Mouse (Mus musculus): ENCODE data around the gene Hoxc10. TPM values are rescaled to one million over a fixed set of nuclear protein-coding genes. Genes with fewer than 3 reads are reported as not detected.

Gene Hoxc10
- polyA plus RNA-seq, 1 experiment: 0.51 TPM

DNA sequence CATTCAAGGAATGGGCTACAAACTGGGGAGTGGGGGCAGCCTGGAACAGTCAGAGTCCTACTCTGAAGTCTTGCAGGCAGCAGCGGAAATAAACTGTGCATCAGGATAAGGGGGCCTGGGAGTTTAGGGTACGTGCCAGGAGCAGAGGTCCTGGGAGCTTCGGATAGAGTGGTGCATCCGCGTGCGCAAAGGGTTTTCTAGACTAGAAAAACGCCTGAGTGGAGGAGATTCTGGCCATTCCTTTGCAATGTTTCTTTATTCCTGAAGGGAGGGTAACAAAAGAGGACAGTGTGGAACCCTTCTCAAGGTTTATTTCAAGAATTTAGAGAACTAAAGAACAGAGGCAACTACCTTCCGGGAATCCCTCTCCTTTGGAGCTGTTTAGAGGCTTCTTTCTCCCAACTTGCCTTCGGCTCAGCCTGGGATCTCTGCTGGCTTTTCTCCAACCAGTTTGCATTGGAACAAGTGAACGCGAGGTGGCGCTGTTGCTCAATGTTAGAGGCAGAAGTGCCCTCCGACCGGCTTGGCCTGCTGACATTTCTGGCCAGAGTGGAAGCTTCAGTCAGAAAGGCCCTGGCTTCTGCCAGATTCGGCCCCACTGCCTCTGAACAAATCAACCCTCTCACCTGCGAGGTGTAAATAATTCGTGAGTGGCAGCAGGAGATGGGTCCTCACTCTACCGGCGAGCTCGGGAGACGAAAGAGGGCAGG lies 20.7 kb downstream of the Hoxc10 start:
- no peak for TF ChIP-seq GATA1 (IDR thresholded peaks at IDR 0.05; ENCODE audit: low read length)

DNA sequence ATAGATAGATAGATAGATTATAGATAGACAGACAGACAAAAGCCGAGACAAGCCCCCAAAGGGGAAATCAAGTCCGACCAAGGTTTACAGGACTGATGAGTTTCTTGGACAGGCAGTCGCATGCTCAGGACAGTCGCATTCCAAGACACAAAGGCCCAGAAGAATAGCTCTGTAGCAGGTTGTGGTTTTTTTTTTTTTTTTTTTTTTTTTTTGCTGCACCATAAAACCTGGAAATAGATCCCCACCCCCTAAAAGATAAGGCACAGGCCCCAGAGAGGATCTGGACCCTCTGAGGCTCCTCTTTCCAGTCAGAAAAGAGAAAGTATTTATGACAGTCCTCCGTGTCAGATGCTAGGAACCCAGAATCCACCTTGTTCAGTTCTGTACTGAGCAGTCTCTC lies 21.5 kb downstream of the Hoxc10 start:
- no peak for TF ChIP-seq GATA1 (IDR thresholded peaks at IDR 0.05; ENCODE audit: low read length)

DNA sequence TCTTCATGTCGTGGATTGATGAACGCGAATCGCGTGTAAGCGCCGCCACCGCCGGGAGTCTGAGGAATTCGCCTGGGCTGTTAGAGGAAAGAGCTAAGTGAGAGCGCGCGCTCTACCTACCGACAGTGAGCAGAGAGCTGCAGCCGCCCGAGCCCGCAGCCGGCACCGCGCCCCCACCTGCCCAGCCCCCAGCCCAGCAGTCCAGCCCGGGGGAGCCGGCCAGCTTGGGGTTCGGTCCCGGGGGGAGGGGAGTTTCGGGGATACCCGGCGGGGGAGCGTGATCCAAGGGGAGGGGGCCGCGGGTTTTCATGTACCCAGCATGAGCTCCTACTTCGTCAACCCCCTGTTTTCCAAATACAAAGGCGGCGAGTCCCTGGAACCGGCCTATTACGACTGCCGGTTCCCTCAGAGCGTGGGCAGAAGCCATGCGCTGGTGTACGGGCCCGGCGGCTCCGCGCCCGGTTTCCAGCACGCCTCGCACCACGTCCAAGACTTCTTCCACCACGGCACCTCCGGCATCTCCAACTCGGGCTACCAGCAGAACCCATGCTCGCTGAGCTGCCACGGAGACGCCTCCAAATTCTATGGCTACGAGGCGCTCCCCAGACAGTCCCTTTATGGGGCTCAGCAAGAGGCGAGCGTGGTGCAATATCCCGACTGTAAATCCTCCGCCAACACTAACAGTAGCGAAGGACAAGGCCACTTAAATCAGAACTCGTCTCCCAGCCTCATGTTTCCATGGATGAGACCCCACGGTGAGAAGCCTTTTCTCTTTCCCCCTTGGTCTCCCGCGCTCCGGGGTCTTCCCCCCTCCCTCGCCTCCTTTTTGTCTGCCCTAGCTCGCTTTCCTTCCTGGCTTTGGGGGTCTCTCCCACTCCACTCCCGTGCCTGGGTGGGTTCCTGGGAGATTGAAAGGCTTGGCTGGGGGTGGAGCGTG lies 24.1 kb downstream of the Hoxc10 start, which contains the start of gene Hoxc8:
Gene Hoxc8, plus strand, starts transcription at position 147 of the 937 bp plus-strand sequence.
- TF ChIP-seq GATA1 (IDR thresholded peaks at IDR 0.05; ENCODE audit: low read length): no peak

DNA sequence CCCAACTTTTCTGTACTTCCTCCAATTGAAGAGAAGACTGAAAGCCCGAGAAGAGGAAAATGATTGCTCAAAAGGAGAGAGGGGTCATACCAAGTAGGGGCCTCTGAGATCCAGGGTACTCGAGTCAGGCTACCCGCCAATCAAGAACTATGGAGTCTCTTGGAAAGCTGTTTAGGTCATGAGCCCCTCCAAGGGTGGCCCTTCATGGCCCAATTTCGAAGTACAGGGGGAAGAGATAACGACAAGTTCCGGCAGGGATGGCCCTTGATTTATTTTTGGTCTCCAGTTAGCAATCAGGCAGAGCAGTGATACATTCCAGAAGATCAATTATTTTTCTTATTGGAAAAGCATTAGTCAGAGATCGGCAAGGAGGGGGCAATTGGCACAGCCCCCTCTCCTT lies 25.2 kb downstream of the Hoxc10 start:
- no peak for TF ChIP-seq GATA1 (IDR thresholded peaks at IDR 0.05; ENCODE audit: low read length)

DNA sequence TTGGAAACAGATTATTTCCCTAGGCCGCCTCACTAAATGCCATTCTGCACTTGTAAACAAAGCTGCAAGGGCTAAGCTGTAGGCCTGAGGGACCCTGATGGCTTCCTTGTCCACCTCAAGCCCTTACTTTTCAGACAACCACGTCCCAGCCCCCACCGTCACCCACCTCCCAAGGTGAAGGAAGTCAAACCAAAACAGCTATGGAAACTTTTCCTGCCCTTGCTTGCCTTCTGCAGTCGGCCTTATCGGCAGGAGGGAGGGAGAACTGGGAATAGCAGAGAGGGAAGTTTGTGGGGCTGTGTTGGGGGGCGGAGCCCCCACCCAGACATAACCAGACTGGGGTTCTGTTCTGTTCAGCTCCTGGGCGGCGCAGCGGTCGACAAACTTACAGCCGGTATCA lies 25.6 kb downstream of the Hoxc10 start:
- TF ChIP-seq GATA1 (IDR thresholded peaks at IDR 0.05; ENCODE audit: low read length): no peak

DNA sequence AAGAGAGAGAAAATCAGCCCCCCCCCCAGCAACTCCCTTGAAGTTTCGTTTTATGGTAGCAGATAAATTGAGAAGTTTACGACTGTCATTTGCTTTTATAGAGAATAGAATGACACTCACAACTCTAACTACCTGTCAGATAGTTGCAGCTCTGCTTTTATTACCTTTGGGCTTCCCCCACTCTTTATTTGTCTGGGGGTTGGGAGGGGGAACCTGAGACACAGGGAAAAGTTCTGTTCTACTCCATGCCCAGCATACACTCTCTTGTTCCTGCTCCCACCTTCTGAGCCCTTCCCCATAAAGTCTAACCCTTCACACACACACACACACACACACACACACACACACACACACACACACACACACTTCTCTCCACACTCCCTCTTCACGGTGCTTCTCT lies 26.3 kb downstream of the Hoxc10 start:
- no peak for TF ChIP-seq GATA1 (IDR thresholded peaks at IDR 0.05; ENCODE audit: low read length)

DNA sequence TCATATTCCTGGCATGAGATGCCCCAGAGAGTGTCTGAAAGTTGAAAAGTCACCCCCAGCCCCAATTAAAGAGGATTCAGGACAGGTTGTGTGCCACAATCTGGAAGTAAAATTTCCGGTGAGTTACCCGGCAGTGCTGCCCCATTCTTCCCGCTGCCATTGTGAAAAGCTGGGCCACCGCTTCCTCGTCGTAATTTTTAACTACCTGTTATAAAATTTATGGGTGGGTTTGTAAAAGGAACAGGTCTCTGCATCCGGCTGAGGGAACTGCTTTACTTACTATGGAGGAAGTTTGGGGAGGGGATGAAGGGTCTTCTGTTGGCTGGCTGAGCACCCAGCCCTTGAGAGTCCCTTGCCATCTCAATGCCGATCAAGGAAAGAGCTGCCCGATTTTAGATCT lies 30.0 kb downstream of the Hoxc10 start:
- TF ChIP-seq GATA1 (IDR thresholded peaks at IDR 0.05; ENCODE audit: low read length): no peak

DNA sequence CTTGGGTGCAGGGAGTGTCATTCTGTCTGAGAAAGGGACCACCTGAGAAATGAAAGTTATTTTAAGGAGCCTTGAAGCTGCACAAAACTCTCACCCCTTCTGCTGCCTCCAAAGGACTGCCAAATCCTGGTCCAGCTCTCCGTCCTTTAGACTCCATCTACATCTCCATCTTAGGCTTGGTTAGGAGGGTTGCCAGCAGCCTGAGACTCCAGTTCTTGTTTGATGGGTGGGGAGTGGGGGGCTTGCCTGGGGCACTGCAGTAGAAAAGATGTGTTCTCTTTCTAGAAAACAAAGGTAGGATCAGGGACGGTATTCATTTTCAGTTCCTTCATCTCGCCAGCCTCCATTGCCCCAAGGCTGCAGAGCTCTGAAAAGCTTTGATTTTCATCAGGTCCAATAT lies 30.8 kb downstream of the Hoxc10 start:
- TF ChIP-seq GATA1 (IDR thresholded peaks at IDR 0.05; ENCODE audit: low read length): no peak

DNA sequence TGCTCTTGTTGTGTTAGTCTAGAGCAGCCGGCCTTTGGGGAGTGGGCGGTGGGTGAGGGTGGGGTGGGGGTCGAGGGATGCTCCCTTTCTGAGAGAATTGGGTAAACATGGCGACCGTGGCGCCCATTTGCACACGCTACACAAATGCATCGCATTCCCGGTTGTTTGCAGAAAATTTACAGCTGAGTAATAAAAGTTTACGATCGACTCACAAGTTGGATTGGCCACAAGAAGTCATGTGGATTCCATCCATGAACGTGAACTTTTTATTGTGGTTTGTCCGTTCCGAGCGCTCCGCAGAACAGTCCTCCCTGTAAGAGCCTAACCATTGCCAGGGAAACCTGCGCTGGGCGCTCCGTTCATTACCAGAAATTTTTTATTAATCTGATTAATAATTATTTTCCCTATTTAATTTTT lies 31.4 kb downstream of the Hoxc10 start, which contains the start of gene Hoxc6:
Gene Hoxc6, plus strand, starts transcription at position 319 of the 417 bp plus-strand sequence.
- TF ChIP-seq GATA1 (IDR thresholded peaks at IDR 0.05; ENCODE audit: low read length): no peak

DNA sequence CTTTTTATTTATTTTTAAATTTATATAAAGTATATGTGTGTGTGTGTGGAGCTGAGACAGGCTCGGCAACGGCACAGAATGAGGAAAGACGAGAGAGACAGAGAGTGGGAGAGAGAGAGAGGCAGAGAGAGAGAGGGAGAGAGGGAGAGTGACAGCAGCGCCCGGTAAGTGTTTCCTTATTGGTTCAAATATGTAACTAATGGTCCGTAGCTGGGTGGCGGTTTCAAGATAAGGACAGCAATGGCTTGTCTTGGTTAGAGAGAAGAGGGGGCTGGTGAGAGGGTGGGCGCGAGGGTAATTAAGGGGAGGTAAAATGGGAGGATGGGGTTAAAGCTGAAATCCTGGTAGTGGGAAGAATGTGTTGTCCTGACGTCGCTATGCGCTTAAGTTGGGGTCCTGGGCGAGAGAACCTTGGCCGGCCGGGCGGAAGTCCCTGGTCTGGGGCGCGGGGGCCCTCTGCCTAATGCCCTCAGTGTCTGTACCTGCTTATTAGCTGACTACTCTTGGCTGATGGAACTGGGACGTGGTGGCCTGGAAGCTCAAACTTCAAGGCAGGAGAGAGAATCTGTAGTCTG lies 32.1 kb downstream of the Hoxc10 start:
- TF ChIP-seq GATA1 (IDR thresholded peaks at IDR 0.05; ENCODE audit: low read length): no peak

DNA sequence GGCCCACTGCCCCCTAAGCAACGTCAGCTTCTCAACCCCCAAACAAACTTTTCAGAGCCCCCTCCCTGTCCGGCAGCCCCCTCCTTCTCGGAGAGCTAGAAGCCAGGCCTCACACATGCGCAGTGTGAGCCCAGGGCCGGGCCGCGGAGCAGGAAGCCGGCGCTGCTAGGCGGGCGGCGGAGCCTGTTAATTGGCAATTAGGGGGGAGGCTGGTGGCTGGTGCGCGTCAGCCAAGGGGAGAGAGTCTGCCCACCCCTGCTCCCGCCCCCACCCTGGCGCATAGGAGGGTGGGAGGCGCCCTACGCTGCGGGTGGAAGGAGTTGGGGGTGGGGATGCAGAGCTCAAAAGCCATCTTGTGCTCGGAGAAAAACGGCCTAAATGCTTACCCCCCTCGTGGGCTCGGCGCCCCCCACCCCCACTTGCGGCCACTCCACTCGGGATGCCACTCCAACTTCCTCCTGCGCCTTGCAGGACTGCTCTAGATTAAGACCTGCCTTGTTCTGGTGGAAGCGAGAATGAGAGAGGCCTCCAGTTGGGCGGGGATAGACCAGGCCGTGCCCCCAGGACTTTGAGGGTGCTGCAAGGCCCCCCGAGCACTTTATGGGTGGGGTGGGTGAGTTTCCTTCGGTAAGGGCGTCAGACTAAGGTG lies 32.7 kb downstream of the Hoxc10 start:
- TF ChIP-seq GATA1 (IDR thresholded peaks at IDR 0.05; ENCODE audit: low read length): no peak

DNA sequence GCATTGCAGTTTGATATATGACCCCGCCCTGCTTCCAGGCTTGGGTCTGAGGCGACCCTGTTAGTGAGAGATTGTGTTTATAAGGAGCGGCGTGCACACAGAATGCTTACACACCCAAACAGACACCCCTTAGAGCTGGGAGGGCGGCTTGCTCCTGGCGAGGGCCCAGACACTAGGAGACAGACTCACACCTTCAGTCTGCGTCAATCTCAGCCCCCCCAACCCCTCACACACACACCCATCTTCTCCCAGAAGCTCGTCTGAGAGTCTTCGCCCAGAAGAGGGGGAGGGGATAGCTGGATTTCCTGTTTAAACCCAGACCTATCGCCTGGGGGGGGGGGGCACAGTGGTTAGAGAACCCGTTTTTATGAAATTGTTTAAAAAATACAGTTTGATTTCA lies 33.4 kb downstream of the Hoxc10 start:
- TF ChIP-seq GATA1 (IDR thresholded peaks at IDR 0.05; ENCODE audit: low read length): no peak

DNA sequence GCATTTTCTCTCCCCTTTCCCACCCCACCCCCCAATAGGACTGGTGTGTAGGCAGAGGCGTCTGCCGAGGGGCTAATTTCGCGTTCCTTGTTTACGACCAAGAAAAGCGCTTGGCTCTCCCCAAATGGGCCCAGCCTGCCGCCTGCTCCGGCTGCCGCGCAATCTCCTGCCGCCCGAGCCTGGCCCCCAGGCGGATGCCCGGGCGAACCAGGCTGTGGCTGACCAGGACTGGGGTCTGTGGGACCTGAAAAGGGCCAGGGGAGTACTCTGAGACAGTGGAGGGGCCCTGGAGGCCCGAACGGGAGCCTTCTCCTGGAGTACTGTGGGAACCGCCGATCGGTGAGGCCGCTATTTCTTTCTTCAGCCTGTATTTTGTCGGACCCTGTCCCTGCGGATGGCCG lies 33.9 kb downstream of the Hoxc10 start:
- no peak for TF ChIP-seq GATA1 (IDR thresholded peaks at IDR 0.05; ENCODE audit: low read length)

DNA sequence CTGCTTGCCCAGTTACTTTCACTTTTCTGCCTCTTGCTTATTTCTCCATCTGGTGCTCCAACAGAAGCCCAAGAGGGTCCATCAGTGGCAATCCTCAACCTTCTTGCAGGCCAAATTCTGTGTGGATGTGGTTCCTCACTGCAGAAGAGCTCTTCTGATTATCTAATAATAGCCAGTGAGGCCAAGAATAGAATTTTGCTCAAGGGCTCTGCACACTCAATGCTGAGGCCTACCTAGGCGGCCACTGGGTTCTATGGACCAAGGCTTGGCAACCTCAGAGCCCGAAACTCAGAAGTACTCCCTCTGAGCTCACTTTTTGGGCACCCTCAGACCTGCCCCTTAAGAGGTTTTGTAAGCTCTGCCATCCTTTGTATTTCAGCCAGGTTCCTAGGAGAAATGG lies 34.8 kb downstream of the Hoxc10 start:
- no peak for TF ChIP-seq GATA1 (IDR thresholded peaks at IDR 0.05; ENCODE audit: low read length)

DNA sequence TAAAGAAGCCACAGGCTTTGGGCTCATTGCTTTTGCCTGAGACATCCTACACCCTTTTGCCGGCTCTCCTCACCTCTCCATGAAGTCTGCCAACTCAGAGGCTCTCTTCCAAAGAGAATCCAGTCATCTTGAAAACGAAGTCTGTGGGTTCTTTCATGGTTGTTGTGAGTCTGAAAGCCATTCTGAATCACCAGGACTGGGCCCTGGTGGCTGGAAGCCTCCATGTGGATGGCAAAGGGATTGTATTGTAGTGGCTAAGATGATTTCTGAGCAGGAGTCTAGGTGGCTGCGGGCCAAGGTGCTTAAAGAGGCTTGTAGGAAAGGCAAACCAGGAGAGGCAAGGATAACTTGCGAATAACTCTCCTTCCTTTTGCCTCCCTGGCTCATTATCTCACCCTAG lies 35.6 kb downstream of the Hoxc10 start:
- no peak for TF ChIP-seq GATA1 (IDR thresholded peaks at IDR 0.05; ENCODE audit: low read length)
